Mouse (Mus musculus) left cerebral cortex, postnatal 14 days (tissue): ENCODE data around the gene Grik4. TPM values are rescaled to one million over a fixed set of nuclear protein-coding genes. Genes with fewer than 3 reads are reported as not detected.

Source experiments
- DNase-seq, 2 experiments: peaks; one replicate each; pipeline ENCODE4 v3.0.0; 2021 to 2022; ENCODE audit warnings: low spot score in 2 of 2, mixed read lengths in 1 of 2
- intact Hi-C: fragments of 180-260 bp; cut with DNase I; formaldehyde crosslinking; loops from one replicate; pipeline ENCODE4 v1.15.1; 2025
- total RNA-seq, 2 experiments: library from RNA; stranded (reverse); gene quantifications; 2 replicates each; pipeline ENCODE4 v1.2.3; 2021

The Grik4 gene
- total RNA-seq, 2 experiments from 2014 or later: 16.0 to 16.7 TPM

GRCm38 (mm10) chr9:42868508-42868907, 75.8 kb downstream of the Grik4 start:
- intact Hi-C loops: no loop called here
- no peak for DNase-seq

DNA sequence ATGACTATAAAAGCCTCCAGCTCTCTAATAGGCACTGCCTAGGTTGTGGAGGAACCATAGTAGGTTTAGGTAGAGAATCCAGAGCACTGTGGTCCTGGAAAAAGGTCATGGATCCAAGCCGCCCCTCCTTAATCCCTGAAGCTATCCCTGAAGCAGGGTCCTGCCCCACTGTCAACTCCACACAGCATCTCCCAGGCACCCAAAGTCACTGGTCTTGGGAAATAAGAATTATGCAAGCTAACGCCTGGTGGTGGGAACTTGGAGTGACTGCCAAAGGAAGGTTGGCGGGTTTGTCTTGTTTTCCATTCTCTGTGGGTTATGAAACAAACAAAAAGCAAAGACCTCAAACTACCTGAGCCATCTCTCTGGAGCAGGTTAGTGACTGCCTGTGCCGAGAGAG, 77.6 kb downstream of the Grik4 start:
- intact Hi-C loops: no loop called here
- DNase-seq: no peak

- intact Hi-C loops: no loop called here
- DNase-seq: no peak
Measured at GRCm38 (mm10) chr9:42865036-42865829, 79.1 kb downstream of the Grik4 start.

GRCm38 (mm10) chr9:42863360-42863759, 80.9 kb downstream of the Grik4 start:
- DNase-seq: no peak
- intact Hi-C loops: no loop called here

GRCm38 (mm10) chr9:42861711-42862110, 82.6 kb downstream of the Grik4 start:
- DNase-seq: no peak
- intact Hi-C loops: no loop called here

DNA sequence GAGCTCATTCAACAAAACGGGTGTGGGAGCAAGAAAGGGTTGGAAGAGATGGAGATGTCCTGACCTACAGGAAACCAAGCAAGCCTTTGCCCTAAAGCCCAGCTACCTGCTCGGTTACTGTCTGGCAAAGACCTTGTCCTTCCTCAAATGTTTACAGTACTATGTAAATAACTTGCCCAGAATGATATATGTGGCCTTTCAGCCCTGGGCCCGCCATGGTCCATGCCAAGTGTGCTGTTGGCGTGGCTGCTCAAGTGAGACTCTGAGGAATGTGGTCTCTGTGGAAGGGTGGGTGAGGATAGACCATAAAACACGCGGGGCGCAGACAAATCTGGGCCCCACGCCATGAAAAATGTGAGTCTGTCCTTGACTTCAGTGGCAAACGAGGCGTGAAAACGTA, 83.1 kb downstream of the Grik4 start:
- intact Hi-C loops: no loop called here
- DNase-seq: no peak

GRCm38 (mm10) chr9:42859959-42860794, 84.1 kb downstream of the Grik4 start:
- no peak for DNase-seq

GRCm38 (mm10) chr9:42858998-42859690, 85.1 kb downstream of the Grik4 start:
- no peak for DNase-seq
- intact Hi-C loops: no loop called here

More at GRCm38 (mm10) chr9:42859959-42860794, 84.1 kb downstream of the Grik4 start:
- intact Hi-C loops: no loop called here

DNA sequence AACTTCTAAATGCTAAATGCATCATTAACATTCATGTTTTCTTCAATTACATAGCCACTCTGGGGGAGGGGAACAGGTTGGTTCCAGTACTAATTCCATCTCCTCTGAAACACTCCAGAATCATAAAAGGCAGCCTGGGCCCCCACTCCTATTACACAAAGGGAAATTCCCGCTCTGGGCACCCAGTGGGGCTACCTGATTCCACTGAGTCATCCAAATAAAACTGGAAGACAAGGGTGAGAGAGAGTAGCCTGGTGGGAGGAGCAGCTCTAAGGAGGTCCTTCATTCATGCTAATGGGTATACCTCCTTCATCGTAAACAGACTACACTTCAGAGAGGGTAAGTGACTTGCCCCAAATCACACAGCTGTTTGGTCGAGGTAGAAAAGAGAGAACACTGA, 85.7 kb downstream of the Grik4 start:
- intact Hi-C loops: no loop called here
- DNase-seq: no peak

- intact Hi-C loops: no loop called here
- no peak for DNase-seq
Measured at GRCm38 (mm10) chr9:42857756-42858155, 86.5 kb downstream of the Grik4 start.

- no peak for DNase-seq
- intact Hi-C loops: no loop called here
Measured at GRCm38 (mm10) chr9:42853077-42853476, 91.2 kb downstream of the Grik4 start.

DNA sequence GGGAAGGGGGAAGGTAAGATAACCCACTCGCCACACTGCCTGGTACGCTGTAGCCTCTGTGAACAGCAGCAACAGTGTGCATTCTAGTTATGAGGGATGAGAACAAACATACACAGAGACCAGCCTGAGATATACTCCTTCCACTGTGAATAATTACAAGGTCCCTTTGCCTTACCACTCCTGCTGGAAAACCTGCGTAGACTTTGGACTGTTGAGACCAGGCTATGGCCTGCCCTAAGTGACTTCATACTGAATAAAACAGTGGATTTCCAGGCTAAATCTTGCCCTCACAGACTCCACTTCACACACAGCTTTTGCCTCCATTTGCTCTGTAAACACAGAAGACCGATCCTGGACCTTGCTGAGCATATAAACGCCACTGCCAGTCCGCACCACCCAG, 94.2 kb downstream of the Grik4 start:
- intact Hi-C loops: no loop called here
- no peak for DNase-seq

DNA sequence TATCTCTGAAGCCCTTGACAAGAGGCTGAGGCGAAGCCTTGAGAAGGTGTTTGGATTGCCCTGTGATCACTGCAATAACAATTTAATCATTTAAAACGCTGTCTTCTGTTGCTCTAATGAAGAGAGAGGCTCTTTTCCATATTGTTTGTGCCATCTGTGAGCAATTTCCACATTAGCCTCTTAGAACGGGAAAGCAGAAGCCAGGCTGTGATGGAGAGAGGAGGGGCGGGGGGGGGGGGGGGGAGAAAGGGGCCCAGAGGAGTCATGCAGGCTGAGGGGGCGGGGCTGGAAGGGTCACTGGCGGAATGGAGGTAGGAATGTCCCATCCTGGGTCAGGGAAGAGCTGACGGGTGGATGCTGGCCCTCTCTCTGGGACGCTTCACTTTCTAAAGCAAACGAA, 96.2 kb downstream of the Grik4 start:
- DNase-seq: no peak
- intact Hi-C loops: no loop called here

DNA sequence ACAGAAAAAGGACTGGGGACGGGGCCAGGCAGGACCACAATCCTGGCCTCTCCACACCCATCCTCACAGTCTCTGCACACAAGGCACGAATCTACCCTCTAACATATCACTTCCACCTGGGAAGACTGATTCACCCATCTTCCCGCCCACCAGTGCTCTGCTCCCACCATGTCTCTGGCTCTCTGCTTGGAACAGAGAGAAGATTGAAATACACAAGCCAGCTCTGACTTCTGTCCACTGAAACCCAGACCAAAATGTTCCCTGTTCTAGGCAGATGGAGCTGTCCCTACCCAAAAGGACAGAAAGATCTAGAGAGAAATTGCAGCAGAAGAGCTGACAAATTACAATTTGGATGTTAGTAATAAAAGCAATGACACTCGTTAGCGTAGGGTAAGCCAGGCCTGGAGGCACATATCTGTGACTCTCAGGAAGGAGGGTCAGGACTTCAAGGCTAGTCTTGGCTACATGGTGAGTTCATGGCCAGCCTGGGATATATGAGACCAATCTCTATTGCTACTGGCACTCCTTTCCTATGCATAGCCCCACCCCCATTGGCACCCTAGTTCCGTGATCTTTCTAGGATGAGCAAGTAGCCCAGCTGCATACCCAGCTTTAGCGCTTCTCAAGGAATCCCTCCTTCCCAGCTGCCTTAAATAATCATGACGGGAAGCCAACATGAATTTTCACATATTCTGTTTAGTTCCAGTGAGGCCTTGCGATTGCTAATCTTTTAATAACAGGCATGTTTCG, 97.4 kb downstream of the Grik4 start:
- peak; percentile 52 to 76 for DNase-seq
- intact Hi-C loops: no loop called here

- intact Hi-C loops: no loop called here
Measured at GRCm38 (mm10) chr9:42846139-42846538, 98.2 kb downstream of the Grik4 start.

GRCm38 (mm10) chr9:42844301-42844700, 100.0 kb downstream of the Grik4 start:
- intact Hi-C loops: no loop called here
- DNase-seq: no peak

More at GRCm38 (mm10) chr9:42846139-42846538, 98.2 kb downstream of the Grik4 start:
- DNase-seq: no peak

DNA sequence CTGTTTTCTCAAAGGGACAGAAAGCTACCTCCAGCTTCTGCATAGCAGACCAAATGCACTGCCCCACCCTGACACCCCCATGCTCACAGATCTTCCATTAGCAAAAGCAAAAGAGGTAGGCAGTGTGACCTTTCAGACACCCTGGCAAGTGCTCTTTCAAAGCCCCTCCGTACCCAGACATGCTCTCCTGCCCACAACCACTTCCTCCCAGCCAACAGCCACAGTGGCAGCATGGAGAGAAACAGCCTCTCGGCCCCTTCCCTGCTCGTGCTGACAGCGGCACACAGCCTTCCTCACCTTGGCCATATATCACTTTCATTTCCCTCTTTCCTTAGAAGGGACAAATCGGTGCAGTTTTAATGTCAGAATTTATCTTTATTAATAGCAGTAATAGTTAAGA, 106.0 kb downstream of the Grik4 start:
- intact Hi-C loops: no loop called here

DNA sequence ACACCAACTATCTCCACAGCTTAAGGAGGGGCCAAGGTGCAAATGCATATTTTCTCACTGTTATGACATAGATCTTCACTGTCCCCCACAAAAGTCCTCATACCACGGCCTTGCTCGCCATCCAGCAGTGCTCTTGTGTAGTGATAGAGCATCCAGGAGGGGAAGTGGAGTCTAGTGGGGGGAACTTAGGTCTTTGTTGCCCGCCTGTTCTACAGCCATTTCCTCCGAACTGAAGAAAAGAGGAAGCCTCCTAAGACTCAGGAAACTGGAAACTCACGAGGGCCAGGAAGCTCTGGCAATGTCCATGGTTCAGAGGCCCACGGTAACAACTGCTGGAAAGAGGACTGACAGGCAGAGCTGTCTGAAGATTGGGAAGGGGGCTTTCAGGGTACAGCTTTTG, 106.8 kb downstream of the Grik4 start:
- DNase-seq: no peak
- intact Hi-C loops: no loop called here

More for the DNA sequence above, 106.0 kb downstream of the Grik4 start:
- DNase-seq: no peak

DNA sequence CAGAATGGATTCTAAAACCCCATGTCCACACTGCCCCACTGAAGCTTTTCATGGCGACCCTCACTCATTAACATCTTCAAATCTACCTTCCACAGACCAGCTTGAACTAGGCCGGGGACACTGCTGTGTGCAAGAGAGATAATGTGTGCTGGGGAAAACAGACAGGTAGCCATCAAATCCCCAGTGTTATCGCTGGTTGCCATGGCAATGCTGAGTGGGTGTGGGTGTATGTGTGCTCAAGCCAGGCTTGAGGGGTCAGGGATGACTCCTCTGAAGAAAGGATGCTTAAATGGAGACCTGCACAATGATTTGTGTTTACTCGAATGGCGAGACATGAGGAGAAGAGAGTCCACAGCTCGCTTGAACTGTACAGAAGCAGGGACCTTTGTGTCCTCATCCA, 112.7 kb downstream of the Grik4 start:
- DNase-seq: no peak
- intact Hi-C loops: no loop called here
